Mouse (Mus musculus) effector memory CD4-positive, alpha-beta T cell, adult 7 months (primary cell): ENCODE measurements around the gene Smim7. TPM values are rescaled to one million over a fixed set of nuclear protein-coding genes. Genes with fewer than 3 reads are reported as not detected.

ENCODE experiments used
- polyA plus RNA-seq: library from polyadenylated mRNA; unstranded; fragments of 100-300 nt; shearing (Covaris generic); gene quantifications from one replicate; pipeline ENCODE4 v1.2.1, GENCODE M21; 2017

Gene Smim7
- polyA plus RNA-seq = 74.4 TPM

DNA sequence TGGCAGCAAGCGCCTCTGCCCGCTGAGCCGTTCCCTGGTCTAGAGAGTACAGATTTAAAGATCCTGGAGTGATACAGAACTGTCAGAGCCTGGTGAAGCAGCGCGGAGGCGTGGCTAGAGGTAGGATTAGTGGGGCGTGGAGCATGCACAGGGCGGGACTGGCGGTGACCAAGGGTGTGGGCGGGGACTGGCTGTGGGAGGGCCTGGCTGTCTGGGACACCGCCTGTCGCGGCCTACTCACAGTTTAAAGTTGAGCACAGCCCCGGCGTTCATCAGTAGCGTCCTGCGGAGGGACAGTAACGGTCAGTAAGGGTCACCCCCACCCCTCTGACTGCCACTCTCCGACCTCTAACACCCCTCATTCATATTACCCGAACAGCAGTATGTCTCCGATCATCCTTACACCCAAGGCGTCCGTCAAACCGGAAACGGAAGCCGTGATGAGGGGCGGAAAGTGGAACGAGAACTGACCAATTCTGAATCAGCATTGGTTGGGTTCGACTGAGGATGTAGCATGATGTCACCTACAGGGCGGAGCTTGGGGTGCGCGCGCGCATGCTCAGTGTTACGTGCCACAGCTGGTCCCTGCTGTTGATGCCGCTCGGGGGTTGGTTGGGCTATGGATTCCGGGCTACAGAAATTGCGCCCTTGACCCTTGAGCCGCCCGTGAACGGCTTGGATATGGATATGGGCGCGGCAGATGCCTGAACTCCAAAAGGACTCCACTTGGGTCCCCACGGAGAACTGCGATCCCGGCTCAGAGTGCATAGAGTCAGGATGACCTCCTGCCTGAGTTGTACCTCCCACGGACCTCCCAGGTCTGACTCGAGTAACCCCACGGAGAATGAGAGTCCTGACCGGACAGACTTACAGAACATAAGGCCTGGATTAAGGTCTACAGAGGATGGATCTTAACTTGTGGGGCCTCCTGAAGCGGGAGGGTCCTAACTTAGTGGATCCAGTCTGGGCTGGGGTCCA, at the start of gene Smim7:
TSS of gene Smim7 (minus strand) at position 456 of the 978 bp plus-strand sequence.

DNA sequence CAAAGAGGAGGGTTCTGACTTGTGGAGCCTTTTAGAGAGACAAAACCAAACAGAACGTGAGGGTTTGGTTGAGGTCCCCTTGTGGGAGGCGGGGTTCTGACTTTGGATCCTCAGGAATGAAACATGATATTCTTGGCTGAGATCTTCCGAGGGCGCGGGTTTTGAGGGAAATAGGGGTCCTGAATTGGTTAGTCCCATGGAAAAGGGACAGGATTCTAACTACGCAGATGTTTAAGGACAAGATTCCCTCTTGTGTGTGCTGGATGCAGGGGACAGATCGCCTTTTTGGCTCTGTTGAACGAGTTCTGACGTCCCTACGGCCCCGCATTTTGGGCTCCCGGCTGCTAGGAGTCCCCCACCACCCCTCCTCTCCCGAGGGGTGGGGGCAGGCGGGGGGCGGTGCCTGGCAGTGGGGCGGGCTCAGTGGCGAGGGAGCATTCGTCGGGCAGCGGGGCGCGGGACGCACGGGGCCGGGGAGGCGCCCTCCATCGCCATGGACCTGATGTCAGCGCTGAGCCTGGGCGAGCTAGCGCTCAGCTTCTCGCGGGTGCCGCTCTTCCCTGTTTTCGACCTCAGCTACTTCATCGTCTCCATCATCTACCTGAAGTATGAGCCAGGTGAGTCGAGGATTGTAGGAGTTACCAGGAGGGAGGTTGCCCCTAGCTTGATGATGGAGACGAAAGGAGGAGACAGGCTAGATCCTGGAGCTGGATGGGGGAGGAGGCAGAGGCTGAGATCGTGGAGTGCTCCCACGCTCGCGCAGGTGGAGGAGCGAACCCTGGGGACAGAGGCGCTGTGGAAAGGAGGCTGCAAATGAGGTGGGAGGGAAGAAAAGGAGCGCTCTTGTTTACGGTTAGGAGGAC, 954 bp upstream of the Smim7 start, which contains the start of gene Tmem38a:
TSS of gene Tmem38a (plus strand) at position 445 of the 863 bp plus-strand sequence.

DNA sequence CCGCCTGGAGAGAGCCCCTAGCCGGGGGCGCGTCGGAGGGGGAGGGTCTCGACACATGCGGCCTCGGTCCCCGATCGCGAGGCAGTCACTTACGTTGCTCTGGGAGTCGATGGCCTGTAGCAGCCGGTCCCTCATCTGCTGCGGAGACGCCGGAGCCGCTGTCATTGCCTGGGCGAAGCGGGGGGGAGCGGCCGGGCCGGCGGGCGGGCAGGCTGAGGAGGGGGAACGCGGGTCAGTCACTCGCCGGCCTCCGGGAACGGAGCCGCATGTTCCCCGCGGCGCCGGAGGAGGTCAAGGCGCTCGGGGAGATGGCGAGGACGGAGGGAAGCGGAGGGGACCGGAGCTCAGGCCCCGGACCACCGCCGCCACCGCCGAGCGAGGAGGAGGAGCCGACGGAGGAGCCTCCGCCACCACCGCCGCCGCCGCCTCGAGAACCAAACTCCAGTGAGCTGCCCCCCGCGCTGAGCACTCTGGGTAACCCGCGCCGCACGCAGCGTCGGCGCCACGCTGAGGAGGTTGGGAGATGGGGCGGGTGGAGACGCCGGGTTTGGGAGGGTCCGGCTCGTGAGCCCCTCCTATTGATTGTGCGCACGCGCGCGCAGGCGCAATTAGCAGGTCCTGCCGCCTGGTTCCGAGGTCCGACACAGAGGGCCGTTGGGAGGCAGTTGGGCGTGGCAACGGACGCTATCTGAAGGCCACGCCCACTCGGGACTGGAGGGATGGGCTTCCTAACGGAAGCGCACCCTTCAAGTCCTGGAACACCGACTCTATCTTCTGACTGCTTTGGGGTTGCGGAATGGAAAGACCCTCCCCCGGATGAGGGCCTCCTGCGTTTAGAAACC, 22.9 kb downstream of the Smim7 start, which contains the start of gene Med26:
TSS of gene Med26 (minus strand) at position 469 of the 842 bp plus-strand sequence.

Other genes starting within 250 kb of the Smim7 start
- 37.0 TPM for gene Eps15l1, start 149.6 kb downstream of the Smim7 start, polyA plus RNA-seq
- 0.35 TPM for gene Calr3, start 127.2 kb downstream of the Smim7 start, polyA plus RNA-seq
- gene 1700030K09Rik, start 127.2 kb downstream of the Smim7 start, polyA plus RNA-seq = 5.0 TPM
- gene Cherp, start 95.9 kb downstream of the Smim7 start, polyA plus RNA-seq = 70.8 TPM
- 166 TPM for gene Slc35e1, start 78.5 kb downstream of the Smim7 start, polyA plus RNA-seq
- gene Med26, start 22.8 kb downstream of the Smim7 start, polyA plus RNA-seq = 18.8 TPM
- gene Tmem38a, start 967 bp upstream of the Smim7 start, polyA plus RNA-seq = 0.96 TPM
- 0.61 TPM for gene Nwd1, start 75.6 kb upstream of the Smim7 start, polyA plus RNA-seq
- gene Sin3b, start 152.2 kb upstream of the Smim7 start, polyA plus RNA-seq = 178 TPM
- 2.5 TPM for gene F2rl3, start 190.8 kb upstream of the Smim7 start, polyA plus RNA-seq